Mouse (Mus musculus): Measurements from ENCODE around the gene Vcp.

The Vcp gene

DNA sequence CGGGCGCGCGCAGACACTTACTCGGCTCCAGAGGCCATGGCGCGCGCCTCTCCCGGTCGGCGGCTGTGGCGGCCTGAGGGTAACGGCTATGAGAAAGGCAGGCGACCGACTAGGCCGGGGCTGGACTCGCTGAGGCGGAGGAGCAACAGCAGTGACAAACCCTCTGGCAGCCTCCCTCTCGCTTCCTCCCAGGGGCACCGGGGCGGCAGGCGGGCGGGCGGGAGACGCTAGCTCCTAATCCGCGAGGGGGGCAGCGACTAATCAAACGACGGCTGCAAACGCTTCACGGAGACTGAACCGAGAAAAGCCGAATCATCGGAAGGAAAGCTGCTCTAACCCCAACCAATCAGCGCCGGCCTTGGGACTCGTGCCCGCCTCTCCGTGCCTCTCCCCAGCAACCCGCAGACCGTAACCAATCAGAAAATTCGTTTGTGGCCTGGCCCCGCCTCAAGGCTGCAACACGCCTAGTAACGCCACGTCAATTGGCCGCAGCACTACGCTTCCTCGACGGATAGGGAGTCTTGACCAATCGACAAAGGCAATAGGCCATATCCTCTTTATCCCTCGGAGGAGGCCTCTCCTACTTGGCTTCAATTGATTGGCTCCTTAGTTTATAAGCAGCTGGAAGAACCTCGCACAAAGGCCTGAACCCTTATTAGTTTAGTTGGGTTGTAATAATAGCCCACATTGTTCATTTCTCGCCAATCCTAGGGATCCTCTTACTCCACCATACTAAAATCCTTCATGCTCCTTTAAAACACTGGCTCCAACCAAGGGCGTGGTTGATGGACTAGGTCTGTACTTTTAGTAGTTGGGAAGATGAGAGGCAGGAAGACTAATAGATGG is at the start of gene Vcp:
Gene Vcp (minus strand): TSS at position 367 of the 846 bp plus-strand sequence.
- DNase-seq: peak; percentile 99

- DNase-seq: peak; percentile 70
Observed at GRCm38 (mm10) chr4:43047231-43047630, 46.9 kb upstream of the Vcp start.

GRCm38 (mm10) chr4:43046607-43047006 is 46.3 kb upstream of the Vcp start:
- DNase-seq: peak; percentile 7

DNA sequence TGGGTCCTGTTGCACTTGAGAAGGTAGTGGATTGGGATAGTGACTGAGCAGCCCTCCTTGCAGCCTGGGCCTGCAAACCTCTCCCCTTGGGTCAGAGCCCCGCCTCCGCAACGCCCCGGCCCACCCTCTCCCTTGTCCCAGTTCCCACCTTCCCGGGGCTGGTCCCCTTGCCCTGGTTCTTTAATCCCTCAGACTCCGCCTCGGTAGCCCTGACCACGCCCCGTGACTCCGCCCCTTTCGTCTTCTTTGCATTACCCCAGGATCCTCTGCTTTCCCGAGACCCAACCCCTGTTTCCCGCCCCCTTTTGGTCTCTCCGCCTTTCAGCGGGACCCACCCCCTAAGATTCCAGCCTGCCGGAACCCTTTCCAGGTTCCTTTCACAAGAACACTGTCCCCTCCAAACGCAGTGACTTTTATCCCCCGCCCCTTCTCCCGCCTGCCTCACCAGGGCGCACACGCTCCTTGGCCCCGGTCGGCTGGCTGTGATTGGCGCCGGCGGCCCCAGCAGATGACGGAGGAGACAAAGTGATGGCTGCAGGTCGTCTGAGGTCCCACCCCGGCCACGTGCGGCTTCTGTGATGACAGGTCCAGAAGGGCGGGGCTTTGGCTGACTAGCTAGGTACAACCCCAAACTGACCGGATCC is 45.5 kb upstream of the Vcp start, which contains the start of gene Fam214b:
Gene Fam214b (minus strand): TSS at position 562 of the 644 bp plus-strand sequence.
- DNase-seq: peak; percentile 95

DNA sequence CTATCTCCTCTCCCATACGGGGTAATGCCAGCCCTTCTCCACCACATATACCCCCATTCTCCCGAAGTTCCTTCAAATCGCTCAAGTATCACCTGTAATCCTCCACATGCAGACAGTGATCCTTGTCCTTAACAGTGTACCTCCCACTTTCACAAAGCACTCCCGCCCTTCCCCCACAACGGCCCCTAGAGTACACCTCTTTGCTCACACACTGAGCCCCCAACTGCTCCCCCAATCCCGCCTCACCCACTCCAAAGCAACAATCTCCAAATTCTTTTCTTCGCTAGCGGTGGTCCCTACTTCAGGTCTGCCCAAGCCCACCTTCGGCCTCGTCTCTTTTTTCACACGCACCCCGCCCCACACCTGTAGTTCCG is 45.0 kb upstream of the Vcp start:
- DNase-seq: no peak

GRCm38 (mm10) chr4:43044673-43045072 is 44.4 kb upstream of the Vcp start:
- DNase-seq: peak; percentile 50

DNA sequence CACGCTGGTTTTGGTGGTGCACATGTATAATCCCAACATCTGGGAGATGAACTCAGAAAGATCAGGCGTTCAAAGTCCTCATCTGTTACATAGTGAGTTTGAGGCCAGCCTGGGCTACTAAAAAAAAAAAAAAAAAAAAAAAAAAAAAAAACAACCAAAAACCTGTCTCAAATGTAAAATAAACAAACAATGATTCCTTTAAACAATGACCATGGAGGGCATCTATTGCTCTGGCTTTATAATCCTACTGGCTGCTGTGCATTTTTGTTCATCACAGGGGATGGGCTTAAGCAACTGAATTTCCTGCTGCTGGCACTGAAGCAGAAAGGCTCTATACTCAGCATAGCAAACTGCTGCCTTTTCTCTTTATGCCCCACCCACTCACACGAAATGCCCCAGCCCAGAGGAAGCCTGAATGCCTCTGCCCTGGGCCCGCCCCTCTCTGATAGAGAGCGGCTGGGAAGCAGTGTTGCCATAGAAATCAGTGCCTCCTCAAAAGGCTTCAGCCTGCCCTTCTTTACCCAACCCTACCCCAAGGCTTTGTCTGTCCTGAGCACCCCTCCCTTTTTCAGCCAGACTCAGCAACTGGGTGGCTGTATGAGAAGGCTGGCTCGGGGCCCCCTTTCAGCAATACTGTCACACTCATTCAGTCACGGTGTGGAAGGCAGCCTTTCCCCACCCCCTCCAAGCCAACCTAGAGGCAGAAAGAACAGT is 43.5 kb upstream of the Vcp start:
- peak; percentile 58 for DNase-seq

- peak; percentile 29 for DNase-seq
Observed at GRCm38 (mm10) chr4:43040881-43041547, 40.7 kb upstream of the Vcp start.

DNA sequence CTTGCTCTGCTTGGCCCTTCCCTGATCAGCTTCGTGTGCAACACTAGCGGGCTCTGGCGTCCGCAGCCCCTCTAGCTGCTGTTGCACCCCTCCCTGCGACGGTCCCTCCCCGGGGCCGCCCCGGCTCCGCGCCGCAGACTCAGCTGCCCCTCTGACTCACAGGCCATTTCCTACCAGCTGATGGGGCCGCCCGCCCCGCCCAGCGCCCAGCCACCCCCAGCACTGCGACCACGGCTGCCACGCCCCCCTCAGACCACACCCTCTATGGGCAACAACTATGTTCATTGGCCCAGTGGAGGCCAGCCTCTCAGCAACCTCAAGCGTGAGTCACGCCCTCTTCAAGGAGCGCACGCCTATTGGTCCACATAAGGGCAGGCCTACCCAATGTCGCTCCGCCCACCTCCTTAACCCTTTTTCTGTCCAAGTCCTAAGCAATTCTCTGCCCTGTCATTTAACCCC is 39.8 kb upstream of the Vcp start:
- peak; percentile 96 for DNase-seq

- DNase-seq: no peak
Observed at GRCm38 (mm10) chr4:43039609-43040008, 39.3 kb upstream of the Vcp start.

- DNase-seq: peak; percentile 57
Observed at GRCm38 (mm10) chr4:43038567-43039495, 38.5 kb upstream of the Vcp start.

DNA sequence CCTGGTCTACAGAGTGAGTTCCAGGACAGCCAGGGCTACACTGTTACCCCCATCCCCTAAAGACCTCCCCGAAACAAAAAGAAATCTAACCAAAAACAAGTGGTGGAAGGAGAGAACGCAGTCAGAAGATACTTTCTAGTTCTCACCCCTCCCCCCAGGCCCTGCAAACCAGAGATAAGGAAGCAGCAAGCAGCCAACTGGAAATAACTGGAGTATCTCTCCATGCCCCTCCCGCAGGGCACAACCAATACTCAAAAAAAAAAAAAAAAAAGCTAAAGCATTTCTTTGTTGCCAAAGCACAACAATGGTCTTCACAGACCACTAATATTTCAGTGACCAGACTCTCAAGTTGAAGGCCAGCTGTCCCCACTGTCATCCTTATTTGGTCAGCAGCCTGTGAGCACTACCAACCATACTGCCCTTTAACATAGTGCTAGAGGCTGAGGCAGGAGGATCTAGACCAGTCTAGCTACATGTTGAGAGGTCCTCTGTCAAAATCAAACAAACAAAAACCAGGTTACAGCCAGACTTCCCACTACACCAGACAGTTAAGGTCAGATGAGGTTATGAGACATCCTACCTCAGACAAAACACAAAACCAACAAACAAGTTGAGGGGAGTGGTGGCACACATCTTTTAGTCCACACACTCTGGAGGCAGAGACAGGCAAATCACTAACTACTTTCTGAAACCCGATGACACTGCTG is 37.7 kb upstream of the Vcp start:
- DNase-seq: peak; percentile 18

GRCm38 (mm10) chr4:43036356-43036755 is 36.0 kb upstream of the Vcp start:
- DNase-seq: peak; percentile 64

GRCm38 (mm10) chr4:43035851-43036250 is 35.5 kb upstream of the Vcp start:
- no peak for DNase-seq

- no peak for DNase-seq
Observed at GRCm38 (mm10) chr4:43033481-43033880, 33.2 kb upstream of the Vcp start.

GRCm38 (mm10) chr4:43032501-43032900 is 32.2 kb upstream of the Vcp start:
- DNase-seq: no peak

DNA sequence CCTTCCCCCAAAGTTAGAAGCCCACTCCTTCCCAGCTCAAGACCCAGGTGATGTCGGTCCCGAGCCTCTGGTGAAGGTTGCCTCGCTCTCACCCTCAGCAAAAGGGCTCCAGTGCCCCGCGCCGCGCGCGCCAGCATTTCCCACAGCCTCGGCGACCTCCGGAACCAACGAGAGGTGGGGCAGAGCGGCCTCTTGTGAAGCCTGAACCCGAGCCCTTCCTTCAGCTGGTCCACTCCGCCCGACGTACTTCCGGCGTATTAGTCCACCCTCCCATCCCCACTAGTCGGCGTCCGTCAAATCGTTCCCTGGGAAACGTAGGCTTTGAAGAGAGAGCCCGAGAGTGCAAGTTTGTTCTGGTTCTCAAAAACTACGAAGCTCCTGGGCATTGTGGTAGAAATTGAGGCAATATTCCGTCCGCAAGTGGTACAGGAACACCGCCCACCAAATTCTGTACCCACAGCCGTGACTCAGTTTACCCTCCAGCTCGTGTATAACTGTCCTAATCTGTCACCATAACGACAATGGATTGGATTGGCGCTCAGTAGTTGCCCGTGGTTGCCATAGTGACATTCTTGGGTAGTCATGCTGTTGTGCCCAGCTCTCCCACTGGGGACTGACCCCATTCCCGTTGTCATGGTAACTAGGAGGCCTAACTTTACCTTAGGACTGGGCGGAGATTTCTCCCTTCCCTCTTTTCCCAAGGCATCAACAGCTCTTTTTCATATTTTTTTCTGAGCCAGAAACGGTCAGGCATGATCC is 31.1 kb upstream of the Vcp start, which contains the start of gene Stoml2:
Gene Stoml2 (minus strand): TSS at position 474 of the 759 bp plus-strand sequence.
- DNase-seq: peak; percentile 95

DNA sequence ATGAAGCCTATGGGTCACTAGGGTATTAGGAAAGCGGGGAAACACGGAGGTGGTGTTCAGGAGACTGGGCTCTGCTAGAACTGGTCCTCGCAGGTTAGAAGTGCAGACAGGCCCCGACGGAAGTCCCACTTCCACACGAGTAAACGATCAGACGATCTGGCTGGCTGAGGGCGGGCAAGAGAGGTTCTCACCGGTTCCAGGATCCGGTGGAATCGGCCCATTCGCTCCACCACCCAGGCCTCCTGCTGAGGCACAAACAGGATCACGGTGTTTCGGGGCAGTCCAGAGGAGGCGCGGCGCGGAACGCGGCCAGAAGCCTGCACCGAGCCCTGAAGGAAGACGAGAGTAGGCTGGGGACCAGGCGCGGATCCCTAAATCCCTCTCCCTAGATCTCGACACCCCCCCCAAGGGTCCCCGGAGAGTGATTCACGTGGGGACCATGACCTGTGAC is 30.5 kb upstream of the Vcp start:
- no peak for DNase-seq

- no peak for DNase-seq
Observed at GRCm38 (mm10) chr4:43030352-43030751, 30.0 kb upstream of the Vcp start.

- DNase-seq: no peak
Observed at GRCm38 (mm10) chr4:43029749-43030148, 29.4 kb upstream of the Vcp start.
